Mouse (Mus musculus) right cerebral cortex, postnatal 14 days (tissue): ENCODE measurements at regions not wholly inside any gene's neighbourhood (a gene's known extent, or its start where the extent isn't known, plus 50 kb on each side); places are given as distances from the start of the nearest gene placed in this dataset.

Source experiments
- DNase-seq: peaks from one replicate; pipeline ENCODE4 v3.0.0; 2022

GRCm38 (mm10) chr9:31971801-31972628, 58.8 kb upstream of the Barx2 start:
- peak; percentile 66 for DNase-seq

- DNase-seq: no peak
Observed at GRCm38 (mm10) chr9:31972629-31972993, 59.3 kb upstream of the Barx2 start.

GRCm38 (mm10) chr9:31976191-31976590, 62.9 kb upstream of the Barx2 start:
- no peak for DNase-seq

- no peak for DNase-seq
Observed at GRCm38 (mm10) chr9:31978071-31978470, 64.8 kb upstream of the Barx2 start.

GRCm38 (mm10) chr9:31979211-31979610, 65.9 kb upstream of the Barx2 start:
- no peak for DNase-seq

- DNase-seq: no peak
Observed at GRCm38 (mm10) chr9:31980459-31980858, 67.2 kb upstream of the Barx2 start.

GRCm38 (mm10) chr9:31983759-31984586, 70.7 kb upstream of the Barx2 start:
- DNase-seq: no peak

GRCm38 (mm10) chr9:31988826-31989225, 75.6 kb upstream of the Barx2 start:
- no peak for DNase-seq

GRCm38 (mm10) chr9:31989581-31990360, 76.5 kb upstream of the Barx2 start:
- DNase-seq: no peak

- no peak for DNase-seq
Observed at GRCm38 (mm10) chr9:31990456-31990855, 77.2 kb upstream of the Barx2 start.

- DNase-seq: no peak
Observed at GRCm38 (mm10) chr9:31993631-31994601, 80.7 kb upstream of the Barx2 start.

- no peak for DNase-seq
Observed at GRCm38 (mm10) chr9:31995101-31995500, 81.8 kb upstream of the Barx2 start.

- DNase-seq: no peak
Observed at GRCm38 (mm10) chr9:31995700-31996099, 82.4 kb upstream of the Barx2 start.

- no peak for DNase-seq
Observed at GRCm38 (mm10) chr9:31996466-31997177, 83.4 kb upstream of the Barx2 start.

- peak; percentile 22 for DNase-seq
Observed at GRCm38 (mm10) chr9:31997178-31998097, 84.2 kb upstream of the Barx2 start.

GRCm38 (mm10) chr9:31998488-31999280, 85.4 kb upstream of the Barx2 start:
- no peak for DNase-seq

GRCm38 (mm10) chr9:31999760-32000159, 86.5 kb upstream of the Barx2 start:
- no peak for DNase-seq

GRCm38 (mm10) chr9:32002924-32003323, 89.7 kb upstream of the Barx2 start:
- no peak for DNase-seq

- DNase-seq: no peak
Observed at GRCm38 (mm10) chr9:32003730-32004129, 90.5 kb upstream of the Barx2 start.
